Mouse (Mus musculus) kidney, adult 2 months (tissue): ENCODE results near the gene Als2cl.

Experiments
- CTCF ChIP-seq: fragments of 200-500 bp; conservative IDR thresholded peaks from 2 replicates; pipeline ENCODE4 v1.5.1; 2011; ENCODE audit warnings: low read depth, mild to moderate bottlenecking, control low read depth, low read length, moderate library complexity, mixed read lengths; ENCODE audit not compliant: insufficient read depth, insufficient read length
- POLR2A ChIP-seq: fragments of 200-500 bp; IDR thresholded peaks from one replicate; pipeline ENCODE4 v1.6.1; 2011; ENCODE audit warnings: low read depth, low read length, control low read depth

GRCm38 (mm10) chr9:110896595-110896994 is 16.9 kb downstream of the Als2cl start:
- TF ChIP-seq CTCF: no peak
- TF ChIP-seq POLR2A: no peak
